Mouse (Mus musculus): Measurements from ENCODE around the gene Ptgdr2. TPM values are rescaled to one million over a fixed set of nuclear protein-coding genes. Genes with fewer than 3 reads are reported as not detected.
A peak's percentile ranks its signal among the peaks of the same experiment; 100 is the strongest.

Ptgdr2 gene
- polyA plus RNA-seq, 1 experiment, result 0.10 TPM

- peak in 1 of 2 experiments; percentile 31 for DNase-seq
- no peaks in the 10 kb centered on the region for H3K27me3 ChIP-seq (ENCODE audit: control insufficient read depth, insufficient read depth, low read length)
- whole genome bisulfite sequencing, result 56% methylated on average over 10 of the region's 10 CpGs
- no peak overlapping the region for H3K27ac ChIP-seq (ENCODE audit: insufficient read depth, low read length)
- H3K4me1 ChIP-seq (ENCODE audit: control insufficient read depth, insufficient read depth, low read length), result peaks cover 9% of the 10 kb centered on the region
- no peak overlapping the region for H3K4me3 ChIP-seq (replicated peaks; ENCODE audit: insufficient read depth, low read depth, low read length)
- TF ChIP-seq CTCF (IDR thresholded peaks at IDR 0.05; ENCODE audit: borderline replicate concordance, insufficient read depth, low read depth, low read length), result no peak
- no peak for TF ChIP-seq POLR2A (IDR thresholded peaks at IDR 0.05; ENCODE audit: borderline replicate concordance, insufficient read depth, low read length)
Measured at GRCm38 (mm10) chr19:10918321-10918991, 18.5 kb upstream of the Ptgdr2 start.

DNA sequence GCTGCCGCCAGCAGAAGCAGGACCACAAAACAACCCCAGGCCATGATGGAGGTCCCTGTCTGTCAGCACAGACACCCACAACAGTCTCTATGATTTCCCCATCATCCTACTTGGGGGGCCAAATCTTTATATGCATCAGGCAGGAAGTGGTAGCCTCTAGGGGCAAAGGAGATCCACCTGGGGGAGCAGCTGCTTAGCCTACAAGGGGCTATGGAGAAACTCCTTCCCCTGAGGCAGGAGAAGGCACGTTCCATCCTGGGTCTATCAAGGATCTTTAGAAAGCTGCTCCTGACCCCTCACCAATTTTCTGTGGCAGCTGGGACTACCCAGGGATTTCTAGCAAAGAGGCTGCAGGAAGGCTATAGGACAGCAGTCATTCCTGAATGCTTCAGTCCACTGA lies 16.4 kb upstream of the Ptgdr2 start, which contains the start of gene Zp1:
Zp1 (minus strand) TSS at position 101 of the 400 bp plus-strand sequence.
- no peak for DNase-seq
- WGBS, result 58% methylated on average over 2 of the region's 2 CpGs
- H3K27me3 ChIP-seq (ENCODE audit: control insufficient read depth, insufficient read depth, low read length), result no peaks in the 10 kb centered on the region

GRCm38 (mm10) chr19:10921058-10921457 lies 15.9 kb upstream of the Ptgdr2 start:
- Histone ChIP-seq H3K4me1 (ENCODE audit: control insufficient read depth, insufficient read depth, low read length) (peaks cover 9% of the 10 kb centered on the region), H3K4me3 (replicated peaks; ENCODE audit: insufficient read depth, low read depth, low read length) (no peak overlapping the region), H3K27me3 (ENCODE audit: control insufficient read depth, insufficient read depth, low read length) (no peaks in the 10 kb centered on the region), H3K27ac (ENCODE audit: insufficient read depth, low read length) (no peak overlapping the region)
- TF ChIP-seq POLR2A (IDR thresholded peaks at IDR 0.05; ENCODE audit: borderline replicate concordance, insufficient read depth, low read length), result no peak
- TF ChIP-seq CTCF (IDR thresholded peaks at IDR 0.05; ENCODE audit: borderline replicate concordance, insufficient read depth, low read depth, low read length), result no peak
- 88% methylated on average over 3 of the region's 3 CpGs for WGBS
- DNase-seq, result no peak

More for the DNA sequence above, 16.4 kb upstream of the Ptgdr2 start, which contains the start of gene Zp1:
- H3K27ac ChIP-seq (ENCODE audit: insufficient read depth, low read length), result no peak within 1 kb of the TSS
- H3K4me3 ChIP-seq (replicated peaks; ENCODE audit: insufficient read depth, low read depth, low read length), result no peak within 1 kb of the TSS
- TF ChIP-seq POLR2A (IDR thresholded peaks at IDR 0.05; ENCODE audit: borderline replicate concordance, insufficient read depth, low read length), result no peak
- TF ChIP-seq CTCF (IDR thresholded peaks at IDR 0.05; ENCODE audit: borderline replicate concordance, insufficient read depth, low read depth, low read length), result no peak
- H3K4me1 ChIP-seq (ENCODE audit: control insufficient read depth, insufficient read depth, low read length), result peaks cover 9% of the 10 kb centered on the region

DNA sequence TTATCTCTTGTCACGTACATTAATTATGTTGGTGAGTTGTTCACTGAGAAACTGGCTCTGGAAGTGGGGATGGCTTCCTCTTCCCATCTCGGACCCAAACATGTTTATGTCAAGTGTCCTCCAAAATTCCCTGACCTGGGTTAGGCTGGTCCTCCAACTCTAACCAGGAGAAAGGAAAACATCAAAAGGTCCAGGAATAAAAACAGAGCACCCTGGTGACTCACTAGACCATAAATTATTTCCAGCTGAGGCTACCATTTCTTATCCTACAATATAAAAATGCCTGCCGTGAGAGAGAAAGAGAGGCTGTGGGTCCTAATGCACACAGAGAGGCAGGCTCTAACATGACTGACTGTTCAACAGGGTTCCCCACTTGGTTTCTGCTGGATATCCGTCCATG lies 12.7 kb upstream of the Ptgdr2 start:
- H3K4me1 ChIP-seq (ENCODE audit: control insufficient read depth, insufficient read depth, low read length), result no peaks in the 10 kb centered on the region
- TF ChIP-seq CTCF (IDR thresholded peaks at IDR 0.05; ENCODE audit: borderline replicate concordance, insufficient read depth, low read depth, low read length) (no peak), POLR2A (IDR thresholded peaks at IDR 0.05; ENCODE audit: borderline replicate concordance, insufficient read depth, low read length) (no peak)
- 51% methylated on average over 4 of the region's 4 CpGs for WGBS
- no peak overlapping the region for H3K27ac ChIP-seq (ENCODE audit: insufficient read depth, low read length)
- no peaks in the 10 kb centered on the region for H3K27me3 ChIP-seq (ENCODE audit: control insufficient read depth, insufficient read depth, low read length)
- H3K4me3 ChIP-seq (replicated peaks; ENCODE audit: insufficient read depth, low read depth, low read length), result no peak overlapping the region
- DNase-seq, result no peak

DNA sequence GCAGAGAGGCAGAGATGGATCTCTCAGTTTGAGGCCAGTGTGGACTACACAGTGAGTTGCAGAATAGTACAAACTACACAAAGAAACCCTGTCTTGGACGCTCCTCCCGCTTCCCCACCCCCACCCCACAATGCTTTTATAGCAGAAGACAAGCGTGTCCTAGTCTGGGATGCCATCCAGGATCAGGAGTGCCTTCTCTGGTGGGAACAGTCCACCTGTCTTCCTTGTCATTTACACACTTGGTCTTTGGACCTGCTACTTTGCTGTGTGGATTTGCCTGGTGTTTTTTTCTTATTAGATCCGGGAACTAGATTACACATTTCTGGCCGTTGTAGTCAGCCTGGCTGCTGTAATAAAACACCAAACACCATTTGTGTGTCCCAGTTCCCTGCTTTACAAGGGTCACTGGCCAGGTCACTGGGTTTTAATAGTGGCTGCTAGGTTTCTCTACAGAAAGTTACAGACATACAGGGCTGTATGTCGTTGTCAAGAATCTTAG lies 10.8 kb upstream of the Ptgdr2 start:
- TF ChIP-seq POLR2A (IDR thresholded peaks at IDR 0.05; ENCODE audit: borderline replicate concordance, insufficient read depth, low read length) (no peak), CTCF (IDR thresholded peaks at IDR 0.05; ENCODE audit: borderline replicate concordance, insufficient read depth, low read depth, low read length) (no peak)
- DNase-seq, result no peak
- H3K4me1 ChIP-seq (ENCODE audit: control insufficient read depth, insufficient read depth, low read length), result no peaks in the 10 kb centered on the region
- H3K27me3 ChIP-seq (ENCODE audit: control insufficient read depth, insufficient read depth, low read length), result no peaks in the 10 kb centered on the region
- 11% methylated on average over 6 of the region's 6 CpGs for WGBS
- no peak overlapping the region for H3K4me3 ChIP-seq (replicated peaks; ENCODE audit: insufficient read depth, low read depth, low read length)
- H3K27ac ChIP-seq (ENCODE audit: insufficient read depth, low read length), result no peak overlapping the region

GRCm38 (mm10) chr19:10926666-10927065 lies 10.3 kb upstream of the Ptgdr2 start:
- no peaks in the 10 kb centered on the region for H3K4me1 ChIP-seq (ENCODE audit: control insufficient read depth, insufficient read depth, low read length)
- DNase-seq, result no peak
- H3K4me3 ChIP-seq (replicated peaks; ENCODE audit: insufficient read depth, low read depth, low read length), result no peak overlapping the region
- WGBS, result 33% methylated on average over 4 of the region's 4 CpGs
- H3K27ac ChIP-seq (ENCODE audit: insufficient read depth, low read length), result no peak overlapping the region
- TF ChIP-seq CTCF (IDR thresholded peaks at IDR 0.05; ENCODE audit: borderline replicate concordance, insufficient read depth, low read depth, low read length) (no peak), POLR2A (IDR thresholded peaks at IDR 0.05; ENCODE audit: borderline replicate concordance, insufficient read depth, low read length) (no peak)
- H3K27me3 ChIP-seq (ENCODE audit: control insufficient read depth, insufficient read depth, low read length), result no peaks in the 10 kb centered on the region

- no peak for DNase-seq
- no peak for TF ChIP-seq CTCF (IDR thresholded peaks at IDR 0.05; ENCODE audit: borderline replicate concordance, insufficient read depth, low read depth, low read length)
- TF ChIP-seq POLR2A (IDR thresholded peaks at IDR 0.05; ENCODE audit: borderline replicate concordance, insufficient read depth, low read length), result no peak
- WGBS, result 77% methylated on average over 2 of the region's 2 CpGs
Measured at GRCm38 (mm10) chr19:10930641-10931040, 6.3 kb upstream of the Ptgdr2 start.

GRCm38 (mm10) chr19:10935029-10935428 lies 1.9 kb upstream of the Ptgdr2 start:
- Histone ChIP-seq H3K4me1 (ENCODE audit: control insufficient read depth, insufficient read depth, low read length) (0 out of 2 replicates have a peak, but pooled peaks cover under 1% of the 10 kb centered on the region), H3K27me3 (ENCODE audit: control insufficient read depth, insufficient read depth, low read length) (no peaks in the 10 kb centered on the region)
- DNase-seq, result no peak

More at GRCm38 (mm10) chr19:10930641-10931040, 6.3 kb upstream of the Ptgdr2 start:
- Histone ChIP-seq H3K27me3 (ENCODE audit: control insufficient read depth, insufficient read depth, low read length) (no peaks in the 10 kb centered on the region), H3K27ac (ENCODE audit: insufficient read depth, low read length) (no peak overlapping the region), H3K4me3 (replicated peaks; ENCODE audit: insufficient read depth, low read depth, low read length) (no peak overlapping the region), H3K4me1 (ENCODE audit: control insufficient read depth, insufficient read depth, low read length) (no peaks in the 10 kb centered on the region)

More at GRCm38 (mm10) chr19:10935029-10935428, 1.9 kb upstream of the Ptgdr2 start:
- H3K4me3 ChIP-seq (replicated peaks; ENCODE audit: insufficient read depth, low read depth, low read length), result no peak overlapping the region
- no peak overlapping the region for H3K27ac ChIP-seq (ENCODE audit: insufficient read depth, low read length)
- no peak for TF ChIP-seq CTCF (IDR thresholded peaks at IDR 0.05; ENCODE audit: borderline replicate concordance, insufficient read depth, low read depth, low read length)
- TF ChIP-seq POLR2A (IDR thresholded peaks at IDR 0.05; ENCODE audit: borderline replicate concordance, insufficient read depth, low read length), result no peak
- 19% methylated on average over 5 of the region's 5 CpGs for WGBS

Data from cerebellum, adult 2 months (tissue).